Mouse (Mus musculus) cerebellum, postnatal 4 days (tissue): ENCODE measurements around the gene Parp11.
"Not testable (repeated sequence)": the region's sequence is repeated elsewhere in the genome, so short reads cannot be mapped to it uniquely, and the experiment has no call there.

Experiments used
- DNase-seq, 2 experiments: peaks; one replicate each; pipeline ENCODE4 v3.0.0; 2022; ENCODE audit warnings: low spot score in 2 of 2, mixed read lengths in 1 of 2

The Parp11 gene

GRCm38 (mm10) chr6:127495251-127495650 lies 48.6 kb downstream of the Parp11 start:
- DNase-seq: no peak

GRCm38 (mm10) chr6:127495876-127496275 lies 49.2 kb downstream of the Parp11 start:
- DNase-seq: no peak

GRCm38 (mm10) chr6:127496841-127497656 lies 50.4 kb downstream of the Parp11 start:
- DNase-seq: peak in 1 of 2 experiments; percentile 22

- no peak for DNase-seq
Measured at GRCm38 (mm10) chr6:127500119-127500518, 53.5 kb downstream of the Parp11 start.

GRCm38 (mm10) chr6:127500806-127501205 lies 54.2 kb downstream of the Parp11 start:
- DNase-seq: no peak

GRCm38 (mm10) chr6:127502530-127502929 lies 55.9 kb downstream of the Parp11 start:
- DNase-seq: peak in 1 of 2 experiments; percentile 66

- DNase-seq: not testable (repeated sequence)
Measured at GRCm38 (mm10) chr6:127513776-127514175, 67.1 kb downstream of the Parp11 start.

- DNase-seq: no peak
Measured at GRCm38 (mm10) chr6:127521176-127521575, 74.5 kb downstream of the Parp11 start.

- DNase-seq: no peak
Measured at GRCm38 (mm10) chr6:127522326-127522725, 75.7 kb downstream of the Parp11 start.

- peak; percentile 50 to 69 for DNase-seq
Measured at GRCm38 (mm10) chr6:127524442-127524841, 77.8 kb downstream of the Parp11 start.

- DNase-seq: no peak
Measured at GRCm38 (mm10) chr6:127528625-127529024, 82.0 kb downstream of the Parp11 start.

GRCm38 (mm10) chr6:127529451-127529850 lies 82.8 kb downstream of the Parp11 start:
- peak; percentile 59 to 84 for DNase-seq

- no peak for DNase-seq
Measured at GRCm38 (mm10) chr6:127530206-127530605, 83.6 kb downstream of the Parp11 start.

GRCm38 (mm10) chr6:127531412-127532205 lies 85.0 kb downstream of the Parp11 start:
- no peak for DNase-seq

GRCm38 (mm10) chr6:127532304-127532703 lies 85.7 kb downstream of the Parp11 start:
- no peak for DNase-seq

- DNase-seq: no peak
Measured at GRCm38 (mm10) chr6:127533766-127534165, 87.1 kb downstream of the Parp11 start.

GRCm38 (mm10) chr6:127537035-127537434 lies 90.4 kb downstream of the Parp11 start:
- no peak for DNase-seq

GRCm38 (mm10) chr6:127538118-127538517 lies 91.5 kb downstream of the Parp11 start:
- DNase-seq: no peak

- no peak for DNase-seq
Measured at GRCm38 (mm10) chr6:127539226-127539625, 92.6 kb downstream of the Parp11 start.

- DNase-seq: no peak
Measured at GRCm38 (mm10) chr6:127539659-127540058, 93.0 kb downstream of the Parp11 start.

GRCm38 (mm10) chr6:127540517-127540916 lies 93.9 kb downstream of the Parp11 start:
- DNase-seq: no peak

GRCm38 (mm10) chr6:127541617-127542374 lies 95.2 kb downstream of the Parp11 start:
- peak in 1 of 2 experiments; percentile 66 for DNase-seq
